Mouse (Mus musculus) embryo, embryonic 11 days (tissue): Measurements from ENCODE around the gene Psma2.

Source experiments
- DNase-seq: peaks from one replicate; pipeline ENCODE4 v3.0.0-alpha.2; 2015

The Psma2 gene

DNA sequence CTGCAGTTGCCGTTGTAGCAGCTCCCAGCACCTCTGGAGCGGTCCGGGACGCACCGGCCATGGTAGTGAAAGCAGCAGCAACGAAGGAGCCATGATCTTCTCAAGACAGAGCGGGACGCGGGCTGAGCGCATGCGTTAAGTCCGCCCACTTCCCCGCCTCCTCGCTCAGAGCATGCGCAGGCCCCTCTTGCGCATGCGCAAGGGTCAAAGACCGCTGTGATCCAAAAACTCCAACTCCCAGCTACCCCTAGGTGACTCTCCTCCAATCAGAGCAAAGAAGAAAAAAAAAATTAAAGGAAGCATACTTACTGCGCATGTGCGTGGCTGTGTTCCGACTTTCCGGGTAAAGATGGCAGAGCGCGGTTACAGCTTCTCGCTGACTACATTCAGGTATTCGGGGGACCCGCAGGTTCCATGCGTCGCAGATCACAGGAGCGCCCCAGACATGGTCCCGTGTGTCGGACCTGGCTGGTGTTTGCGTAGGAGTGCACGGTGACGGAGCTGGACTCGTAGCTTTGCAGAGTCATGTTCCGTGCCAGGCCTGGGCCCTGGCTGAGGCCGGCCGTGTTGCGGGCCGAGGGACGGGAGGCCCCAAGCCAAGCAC lies at the start of gene Psma2, which contains the start of gene Mrpl32:
Gene Psma2 (plus strand): TSS at position 315 of the 604 bp plus-strand sequence.
Gene Mrpl32 (minus strand): TSS at position 240 of the 604 bp plus-strand sequence.
- DNase-seq, result peak; percentile 98

- no peak for DNase-seq
These were observed 38.9 kb upstream of the Psma2 start for GRCm38 (mm10) chr13:14574128-14574527.

GRCm38 (mm10) chr13:14580392-14580791 lies 32.6 kb upstream of the Psma2 start:
- no peak for DNase-seq

DNA sequence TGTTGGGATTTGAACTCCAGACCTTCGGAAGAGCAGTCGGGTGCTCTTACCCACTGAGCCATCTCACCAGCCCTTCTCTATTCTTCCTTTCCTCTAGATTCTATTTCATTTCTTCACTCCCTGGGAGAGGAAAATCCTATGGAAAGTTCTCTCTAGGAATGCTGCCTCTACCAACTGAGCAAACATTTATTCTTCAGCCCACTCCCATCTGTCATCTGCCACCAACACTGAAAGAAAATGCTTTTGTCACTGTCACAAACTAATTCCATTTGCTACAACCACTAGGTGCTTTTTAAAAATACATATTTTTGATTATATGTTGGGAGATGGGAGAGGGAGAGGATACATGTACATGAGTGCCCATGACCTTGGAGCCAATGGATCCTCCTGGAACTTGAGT lies 10.3 kb upstream of the Psma2 start:
- DNase-seq, result no peak

GRCm38 (mm10) chr13:14607616-14608015 lies 5.4 kb upstream of the Psma2 start:
- DNase-seq, result no peak

GRCm38 (mm10) chr13:14612463-14612862 lies 577 bp upstream of the Psma2 start:
- no peak for DNase-seq

DNA sequence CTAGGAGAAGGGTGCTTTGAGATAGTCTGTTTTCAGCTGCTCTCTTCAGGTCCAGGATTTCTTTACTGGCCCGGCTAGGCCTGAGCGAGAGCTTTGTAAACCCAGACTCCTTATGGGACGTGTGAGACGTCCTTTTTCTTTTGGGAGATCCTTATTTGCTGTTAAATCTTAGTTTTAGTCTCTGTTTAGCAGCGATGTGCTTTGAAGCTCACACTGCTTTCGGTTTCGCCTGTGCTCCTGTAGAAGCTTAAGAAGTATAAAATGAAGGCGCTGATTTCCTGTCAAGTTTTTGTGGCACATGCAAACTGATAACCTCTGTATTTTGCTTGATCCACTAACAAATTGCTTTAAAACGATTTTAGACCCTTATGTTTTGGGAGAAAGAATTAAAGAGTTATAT lies 513 bp downstream of the Psma2 start:
- no peak for DNase-seq

DNA sequence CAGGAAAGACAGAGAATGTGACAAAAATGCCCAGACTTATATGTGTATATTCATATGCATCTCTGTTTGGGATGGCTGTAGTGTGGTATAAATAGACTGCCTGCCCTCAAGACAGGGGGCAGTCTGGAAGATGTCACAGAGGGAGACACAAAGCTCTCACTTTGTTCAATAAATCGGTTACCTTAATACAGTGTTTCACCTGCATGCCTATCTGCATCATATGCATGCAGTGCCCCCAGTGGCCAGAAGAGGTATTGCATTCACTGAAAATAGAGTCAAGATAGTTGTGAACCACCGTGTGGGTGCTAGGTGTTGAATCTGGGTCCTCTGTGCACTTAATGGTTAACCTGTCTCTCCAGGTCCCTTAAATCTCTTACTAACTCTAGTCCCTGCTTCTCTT lies 5.7 kb downstream of the Psma2 start:
- DNase-seq, result peak; percentile 60

- peak; percentile 95 for DNase-seq
These were observed 16.9 kb downstream of the Psma2 start, which contains the start of gene AW209491 for GRCm38 (mm10) chr13:14629726-14630641. Gene AW209491, plus strand, starts transcription at chr13:14630154.

DNA sequence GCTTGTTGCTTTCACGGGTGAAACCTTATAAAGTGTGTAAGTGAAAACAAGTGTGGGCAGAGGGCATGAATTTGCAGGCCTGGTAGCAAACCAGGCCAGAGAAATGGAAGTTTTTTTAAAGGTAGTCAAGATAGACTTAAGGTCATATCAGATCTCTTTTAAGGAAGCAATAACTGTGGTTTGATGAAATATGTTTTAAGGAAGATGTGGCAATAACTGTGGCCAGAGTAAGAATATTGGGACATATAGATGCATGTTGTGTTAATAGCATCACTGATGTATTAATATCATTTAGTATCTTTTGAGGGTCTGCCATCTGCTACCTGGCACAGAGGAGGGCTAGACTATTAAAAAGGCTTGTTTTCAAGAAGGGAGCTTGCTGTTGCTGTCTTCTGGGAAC lies 27.0 kb downstream of the Psma2 start:
- no peak for DNase-seq

GRCm38 (mm10) chr13:14649301-14649700 lies 36.3 kb downstream of the Psma2 start:
- peak; percentile 64 for DNase-seq

- no peak for DNase-seq
These were observed 54.1 kb downstream of the Psma2 start for GRCm38 (mm10) chr13:14667107-14667506.

- DNase-seq, result peak; percentile 65
These were observed 57.3 kb downstream of the Psma2 start for GRCm38 (mm10) chr13:14670342-14670741.

DNA sequence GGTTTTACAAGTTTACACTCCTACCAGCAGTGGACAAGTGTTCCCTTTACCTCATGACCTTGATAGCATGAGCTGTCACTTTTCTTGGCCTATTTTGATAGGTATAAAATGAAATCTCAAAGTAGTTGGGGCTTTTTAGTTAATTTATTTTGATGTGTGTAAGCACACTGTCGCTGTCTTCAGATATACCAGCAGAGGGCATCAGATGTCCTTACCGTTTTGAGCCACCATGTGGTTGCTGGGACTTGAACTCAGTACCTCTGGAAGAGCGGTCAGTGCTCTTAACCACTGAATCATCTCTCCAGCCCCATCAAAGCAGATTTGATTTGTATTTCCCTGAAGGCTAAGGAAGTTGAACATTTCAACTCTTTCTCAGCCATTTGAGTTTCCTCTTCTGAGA lies 75.9 kb downstream of the Psma2 start:
- no peak for DNase-seq

DNA sequence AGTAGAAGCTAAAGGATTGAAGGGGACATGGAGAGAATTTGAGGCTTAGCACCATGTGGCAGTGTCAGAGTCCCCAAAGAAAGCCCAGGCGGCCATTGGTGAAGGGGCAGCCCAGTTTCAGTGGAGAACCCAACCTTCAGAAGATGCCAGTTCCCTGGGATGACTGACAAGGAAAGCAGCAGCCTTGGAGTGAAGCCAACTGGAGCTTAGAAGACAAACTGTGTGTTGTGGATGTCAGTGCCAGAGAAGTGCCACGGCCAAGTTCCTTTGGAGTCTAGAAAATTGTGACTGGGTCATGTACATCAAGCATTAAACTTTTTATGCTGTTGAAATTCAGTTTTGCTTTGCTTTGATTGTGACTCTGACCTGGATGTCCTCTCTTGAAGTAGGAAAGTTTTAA lies 103.8 kb downstream of the Psma2 start:
- no peak for DNase-seq

GRCm38 (mm10) chr13:14717755-14718154 lies 104.7 kb downstream of the Psma2 start:
- no peak for DNase-seq
